Mouse (Mus musculus) CH12.LX (cell line): ENCODE measurements at regions not wholly inside any gene's neighbourhood (a gene's known extent, or its start where the extent isn't known, plus 50 kb on each side); places are given as distances from the start of the nearest gene placed in this dataset.

Source experiments
- DNase-seq: peaks from one replicate; pipeline ENCODE4 v3.0.0-alpha.2; 2013; ENCODE audit errors: extremely low read depth
- H3K27ac ChIP-seq: 2 replicates; pipeline ENCODE4 v1.5.1; 2012; ENCODE audit warnings: low read depth, mild to moderate bottlenecking, control low read depth, moderate library complexity; ENCODE audit not compliant: insufficient read depth
- H3K27me3 ChIP-seq: replicated peaks from 2 replicates; pipeline ENCODE3; 2012; ENCODE audit warnings: inconsistent platforms
- H3K36me3 ChIP-seq, 2 experiments: replicated peaks in 1 of 2; 2 replicates each; pipeline versions ENCODE3 to v1.6.1; 2012; ENCODE audit warnings: inconsistent platforms in 1 of 2, low read length in 1 of 2, mild to moderate bottlenecking in 1 of 2, mixed read lengths in 1 of 2, moderate library complexity in 1 of 2; ENCODE audit not compliant: control insufficient read depth in 1 of 2, insufficient read depth in 1 of 2
- H3K4me1 ChIP-seq, 2 experiments: 2 replicates each; pipeline ENCODE4 v1.6.1; 2012; ENCODE audit warnings: inconsistent platforms in 1 of 2, moderate library complexity in 1 of 2; ENCODE audit not compliant: insufficient read depth in 2 of 2, control insufficient read depth in 1 of 2
- H3K4me2 ChIP-seq: 2 replicates; pipeline ENCODE4 v1.6.1; 2012; ENCODE audit warnings: low read depth, mild to moderate bottlenecking, control low read depth; ENCODE audit not compliant: poor library complexity, insufficient read depth, severe bottlenecking
- H3K4me3 ChIP-seq, 3 experiments: fragments of 150-350 bp in 1 of 3; sonication (generic) in 1 of 3; replicated peaks in 1 of 3; 2 replicates each; pipeline versions ENCODE3 to v1.5.1; 2011 to 2012; ENCODE audit warnings: low read depth in 2 of 3, low read length in 2 of 3, mild to moderate bottlenecking in 2 of 3, moderate library complexity in 2 of 3, control low read depth in 1 of 3, improper control_type of control experiment in 1 of 3, inconsistent platforms in 1 of 3, mixed read lengths in 1 of 3; ENCODE audit not compliant: poor library complexity in 1 of 3
- H3K79me2 ChIP-seq: replicated peaks from 2 replicates; pipeline ENCODE4 v1.6.1; 2012; ENCODE audit warnings: mild to moderate bottlenecking, moderate library complexity; ENCODE audit not compliant: control insufficient read depth, poor library complexity, insufficient read depth, severe bottlenecking; ENCODE audit errors: extremely low read depth
- H3K9ac ChIP-seq: 2 replicates; pipeline ENCODE4 v1.6.1; 2012; ENCODE audit warnings: low read depth, mild to moderate bottlenecking, control low read depth, moderate library complexity; ENCODE audit not compliant: insufficient read depth
- H3K9me3 ChIP-seq: replicated peaks from 2 replicates; pipeline ENCODE3; 2012; ENCODE audit warnings: low read length, inconsistent platforms, mixed read lengths
- BHLHE40 ChIP-seq: IDR thresholded peaks from 2 replicates; pipeline ENCODE4 v1.6.1; 2011; ENCODE audit warnings: mild to moderate bottlenecking, low read depth, low read length, improper control_type of control experiment
- CTCF ChIP-seq, 2 experiments: IDR thresholded peaks in 1 of 2; conservative IDR thresholded peaks in 1 of 2; 2 replicates each; pipeline ENCODE4 v1.5.1; 2011 to 2012; ENCODE audit warnings: low read depth in 2 of 2, low read length in 2 of 2, improper control_type of control experiment in 1 of 2, inconsistent platforms in 1 of 2, mild to moderate bottlenecking in 1 of 2, moderate library complexity in 1 of 2
- E2F4 ChIP-seq: IDR thresholded peaks from 2 replicates; pipeline ENCODE4 v1.6.1; 2011; ENCODE audit warnings: low read depth, low read length, improper control_type of control experiment; ENCODE audit not compliant: insufficient replicate concordance
- ELF1 ChIP-seq: IDR thresholded peaks from 2 replicates; pipeline ENCODE4 v1.6.1; 2014; ENCODE audit warnings: low read depth, mild to moderate bottlenecking, inconsistent platforms, low read length, improper control_type of control experiment
- EP300 ChIP-seq: IDR thresholded peaks from 2 replicates; pipeline ENCODE4 v1.6.1; 2011; ENCODE audit warnings: low read length, improper control_type of control experiment
- HCFC1 ChIP-seq: IDR thresholded peaks from 2 replicates; pipeline ENCODE4 v1.6.1; 2012; ENCODE audit warnings: low read depth, mild to moderate bottlenecking, inconsistent platforms, low read length, improper control_type of control experiment
- IRF4 ChIP-seq: IDR thresholded peaks from 2 replicates; pipeline ENCODE4 v1.6.1; 2014; ENCODE audit warnings: low read depth, mild to moderate bottlenecking, inconsistent platforms, low read length, improper control_type of control experiment
- MAFK ChIP-seq: IDR thresholded peaks from 2 replicates; pipeline ENCODE4 v1.6.1; 2011; ENCODE audit warnings: low read length, improper control_type of control experiment; ENCODE audit not compliant: insufficient replicate concordance
- MEF2A ChIP-seq: IDR thresholded peaks from 2 replicates; pipeline ENCODE4 v1.6.1; 2014; ENCODE audit warnings: low read depth, mild to moderate bottlenecking, inconsistent platforms, low read length, improper control_type of control experiment, borderline replicate concordance
- MXI1 ChIP-seq: IDR thresholded peaks from 2 replicates; pipeline ENCODE4 v1.6.1; 2011; ENCODE audit warnings: mild to moderate bottlenecking, low read depth, low read length, improper control_type of control experiment
- MYC ChIP-seq: IDR thresholded peaks from 2 replicates; pipeline ENCODE4 v1.6.1; 2011; ENCODE audit warnings: low read depth, mild to moderate bottlenecking, improper control_type of control experiment, low read length
- NRF1 ChIP-seq: IDR thresholded peaks from 2 replicates; pipeline ENCODE4 v1.6.1; 2014; ENCODE audit warnings: low read depth, mild to moderate bottlenecking, inconsistent platforms, low read length, improper control_type of control experiment, moderate library complexity
- PAX5 ChIP-seq: IDR thresholded peaks from 2 replicates; pipeline ENCODE4 v1.6.1; 2012; ENCODE audit warnings: low read length, inconsistent platforms, mixed read lengths
- SIN3A ChIP-seq: IDR thresholded peaks from 2 replicates; pipeline ENCODE4 v1.6.1; 2012; ENCODE audit warnings: low read length, improper control_type of control experiment, inconsistent platforms
- SMC3 ChIP-seq: IDR thresholded peaks from 2 replicates; pipeline ENCODE4 v1.6.1; 2011; ENCODE audit warnings: low read depth, low read length, improper control_type of control experiment
- TBP ChIP-seq: conservative IDR thresholded peaks from 2 replicates; pipeline ENCODE4 v1.6.1; 2011; ENCODE audit warnings: low read depth, low read length, improper control_type of control experiment
- TCF12 ChIP-seq: IDR thresholded peaks from 2 replicates; pipeline ENCODE4 v1.6.1; 2014; ENCODE audit warnings: low read depth, mild to moderate bottlenecking, inconsistent platforms, low read length, improper control_type of control experiment
- USF2 ChIP-seq: conservative IDR thresholded peaks from 2 replicates; pipeline ENCODE4 v1.6.1; 2011; ENCODE audit warnings: low read depth, low read length, improper control_type of control experiment
- ZNF384 ChIP-seq: IDR thresholded peaks from 2 replicates; pipeline ENCODE4 v1.6.1; 2012; ENCODE audit warnings: low read depth, low read length, improper control_type of control experiment, inconsistent platforms
- dilution Hi-C: fragments of 300-500 bp; cut with MboI; formaldehyde crosslinking; loops from 2 replicates; pipeline ENCODE4 v1.14.3; 2020; ENCODE audit warnings: low sequenced_read_pairs; ENCODE audit not compliant: extremely low pct_unique_long_range_greater_than_20kb, extremely low pct_ligation_motif_present
- in situ Hi-C: fragments of 300-500 bp; cut with MboI; formaldehyde crosslinking; loops from 3 replicates; pipeline ENCODE4 v1.14.3; 2019; ENCODE audit warnings: low sequenced_read_pairs, low pct_ligation_motif_present, low pct_unique_long_range_greater_than_20kb, mixed read lengths

DNA sequence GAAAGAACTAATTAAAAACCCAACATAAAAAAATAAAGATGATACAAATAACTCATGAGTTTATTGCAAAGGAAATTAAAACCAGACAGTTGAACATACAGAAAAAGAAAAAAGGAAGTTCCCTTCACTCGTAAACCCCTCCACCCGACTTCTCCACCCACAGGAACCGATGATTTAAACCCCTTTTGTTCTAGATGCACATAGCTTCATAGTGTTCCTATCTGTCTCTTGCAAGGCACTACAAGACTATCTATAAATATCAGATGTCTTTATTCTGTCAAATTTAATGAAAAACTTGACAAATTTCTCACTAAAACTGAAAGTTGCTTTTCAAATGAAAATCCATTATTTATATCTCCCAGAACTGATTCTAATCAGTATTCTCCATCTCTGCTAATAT, 100.2 kb downstream of the Kctd12 start:
- Histone ChIP-seq H3K79me2 (no peaks in the 10 kb centered on the region), H3K36me3 (no peaks in the 10 kb centered on the region), H3K27ac (no peak overlapping the region), H3K9ac (no peak overlapping the region), H3K4me2 (no peak overlapping the region), H3K27me3 (no peaks in the 10 kb centered on the region), H3K4me1 (peaks cover 0 to 24% of the 10 kb centered on the region in 2 experiments; a peak in 2 of 4 replicates), H3K4me3 (no peak overlapping the region), H3K9me3 (no peaks in the 10 kb centered on the region)
- dilution Hi-C loops (no loop called here), in situ Hi-C loops (no loop called here)
- no peak for DNase-seq
- TF ChIP-seq BHLHE40 (no peak), MAFK (no peak), EP300 (no peak), ELF1 (no peak), PAX5 (no peak), SIN3A (no peak), ZNF384 (no peak), TBP (no peak), IRF4 (no peak), USF2 (no peak), MYC (no peak), TCF12 (no peak), MXI1 (no peak), CTCF (conservative IDR thresholded peaks at IDR 0.05 in 1 of 2, IDR thresholded peaks at IDR 0.05 in 1 of 2; ENCODE audit: low read depth in 2 of 2, low read length in 2 of 2) (no peak), HCFC1 (no peak), NRF1 (no peak), MEF2A (no peak)

DNA sequence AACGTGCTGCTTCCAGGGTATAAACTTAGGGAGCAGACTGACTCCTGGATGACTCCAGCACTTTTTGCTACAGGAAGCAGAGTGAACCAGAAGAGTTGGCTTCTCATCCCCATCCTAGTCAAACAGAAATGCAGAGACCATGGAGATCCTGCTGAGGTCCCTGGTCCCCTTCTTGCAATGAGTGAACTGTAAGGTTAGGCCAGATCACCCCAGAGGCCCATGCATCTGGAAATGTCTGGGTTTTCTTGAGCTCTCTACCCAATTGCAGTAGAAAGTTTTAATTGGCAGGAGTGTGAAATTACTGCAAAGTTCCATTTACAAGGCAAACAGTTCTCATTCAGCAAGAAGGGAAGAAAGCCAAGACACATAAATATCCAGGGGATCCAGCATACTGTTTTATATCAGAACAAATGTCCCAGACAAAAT, 101.8 kb downstream of the Kctd12 start:
- Histone ChIP-seq H3K27me3 (no peaks in the 10 kb centered on the region), H3K4me3 (no peak overlapping the region), H3K4me2 (no peak overlapping the region), H3K27ac (no peak overlapping the region), H3K9ac (no peak overlapping the region), H3K9me3 (no peaks in the 10 kb centered on the region), H3K36me3 (no peaks in the 10 kb centered on the region), H3K4me1 (peaks cover 0 to 24% of the 10 kb centered on the region in 2 experiments; a peak in 2 of 4 replicates), H3K79me2 (no peaks in the 10 kb centered on the region)
- DNase-seq = no peak
- TF ChIP-seq CTCF (conservative IDR thresholded peaks at IDR 0.05 in 1 of 2, IDR thresholded peaks at IDR 0.05 in 1 of 2; ENCODE audit: low read depth in 2 of 2, low read length in 2 of 2) (no peak), MAFK (no peak), E2F4 (no peak), IRF4 (no peak), SMC3 (no peak)
- dilution Hi-C loops (no loop called here), in situ Hi-C loops (no loop called here)
